ENCODE assay signal across 17 mouse cellular contexts in genomic region chr12:85426126-85426525, GRCm38 (mm10).
"Had no signal": no experiment of that assay in that cellular context is flagged by ENCODE, and none has a peak within 500 bp of the region (broad histone marks: within the 10 kb centered on the region; RNA-seq: fewer than 3 reads in every experiment).

No protein-coding gene starts in this region.

- DNase-seq: kidney, adult 9 months; kidney, postnatal 36 days; layer of hippocampus, adult 9-11 months; left cerebral cortex, postnatal 4 days; lung, postnatal 4 days; retina, postnatal 1 day; right cerebral cortex, postnatal 4 days; spleen, adult 18-20 months; thymus, adult 18-20 months; thymus, postnatal 25 days had no signal

- ATAC-seq: midbrain, embryonic 16.5 days had no signal

- H3K4me3 ChIP-seq: limb, embryonic 13.5 days; lung, embryonic 15.5 days; midbrain, embryonic 12.5 days; neural tube, embryonic 13.5 days had no signal

- H3K4me1 ChIP-seq: neural tube, embryonic 13.5 days had no signal

- H3K36me3 ChIP-seq: limb, embryonic 13.5 days; lung, embryonic 15.5 days; midbrain, embryonic 12.5 days; neural tube, embryonic 13.5 days had no signal

- H3K27ac ChIP-seq: kidney, postnatal 0 days; limb, embryonic 13.5 days; liver, embryonic 14.5 days; lung, embryonic 15.5 days; midbrain, embryonic 12.5 days; neural tube, embryonic 13.5 days had no signal

- H3K4me2 ChIP-seq: limb, embryonic 13.5 days; lung, embryonic 15.5 days; midbrain, embryonic 12.5 days; neural tube, embryonic 13.5 days had no signal

- H3K27me3 ChIP-seq: limb, embryonic 13.5 days; lung, embryonic 15.5 days; neural tube, embryonic 13.5 days had no signal

- H3K9me3 ChIP-seq: limb, embryonic 13.5 days; lung, embryonic 15.5 days; midbrain, embryonic 12.5 days; neural tube, embryonic 13.5 days had no signal

- H3K9ac ChIP-seq: limb, embryonic 13.5 days; liver, embryonic 14.5 days; lung, embryonic 15.5 days; midbrain, embryonic 12.5 days; neural tube, embryonic 13.5 days had no signal
